Mouse (Mus musculus): ENCODE data around the gene Dcaf12l2.

GRCm38 (mm10) chrX:44367646-44368521, at the start of gene Dcaf12l2:
- TF ChIP-seq POLR2A (IDR thresholded peaks at IDR 0.05; ENCODE audit: borderline replicate concordance, extremely low read depth, low read depth, low read length) (no peak), CTCF (IDR thresholded peaks at IDR 0.05; ENCODE audit: insufficient read depth, low read length) (no peak)

Data from lung, adult 2 months (tissue).